Mouse (Mus musculus) embryo, embryonic 10 days (tissue): ENCODE measurements at regions not wholly inside any gene's neighbourhood (a gene's known extent, or its start where the extent isn't known, plus 50 kb on each side); places are given as distances from the start of the nearest gene placed in this dataset.
A peak's percentile ranks its signal among the peaks of the same experiment; 100 is the strongest.
"Not testable (repeated sequence)": the region's sequence is repeated elsewhere in the genome, so short reads cannot be mapped to it uniquely, and the experiment has no call there.

Experiments
- DNase-seq: peaks from one replicate; pipeline ENCODE4 v3.0.0-alpha.2; 2015; ENCODE audit warnings: low spot score

- no peak for DNase-seq
These were observed 181.8 kb downstream of the Nova1 start for GRCm38 (mm10) chr12:46636888-46637287.

DNA sequence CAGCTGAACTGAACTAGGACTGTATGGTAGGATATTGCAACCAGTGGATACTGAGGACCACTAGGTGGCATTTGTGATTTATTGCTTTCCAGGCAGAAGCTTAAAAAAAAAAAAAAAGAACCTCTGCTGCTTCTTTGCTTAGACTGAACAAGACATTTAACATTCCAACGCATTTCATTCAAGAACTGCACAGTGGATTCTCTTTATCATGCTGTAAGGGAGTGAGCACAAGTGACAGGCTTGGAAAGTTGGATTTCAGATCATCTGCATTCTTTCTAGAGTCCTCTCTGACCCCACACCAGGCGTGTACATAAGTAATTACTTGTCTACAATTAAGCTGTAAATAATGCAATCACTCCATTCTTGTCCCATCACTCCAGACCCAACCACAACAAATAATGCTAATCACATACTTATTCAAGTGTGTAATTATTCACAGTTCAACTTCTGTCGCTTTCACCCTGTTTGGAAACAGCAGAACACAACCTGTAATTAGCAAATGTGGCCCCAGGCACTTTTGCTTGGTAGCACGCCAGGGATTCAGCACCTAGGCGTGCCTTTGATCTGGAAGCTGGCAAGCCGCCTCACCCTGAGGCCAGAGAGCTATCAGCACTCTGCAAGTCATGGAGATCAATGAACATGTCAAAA, 183.5 kb downstream of the Nova1 start:
- peak; percentile 64 for DNase-seq

GRCm38 (mm10) chr12:46634771-46635124, 184.0 kb downstream of the Nova1 start:
- DNase-seq: no peak

- not testable (repeated sequence) for DNase-seq
These were observed 186.3 kb downstream of the Nova1 start for GRCm38 (mm10) chr12:46632384-46632783.

GRCm38 (mm10) chr12:46627320-46627719, 191.4 kb downstream of the Nova1 start:
- no peak for DNase-seq

DNA sequence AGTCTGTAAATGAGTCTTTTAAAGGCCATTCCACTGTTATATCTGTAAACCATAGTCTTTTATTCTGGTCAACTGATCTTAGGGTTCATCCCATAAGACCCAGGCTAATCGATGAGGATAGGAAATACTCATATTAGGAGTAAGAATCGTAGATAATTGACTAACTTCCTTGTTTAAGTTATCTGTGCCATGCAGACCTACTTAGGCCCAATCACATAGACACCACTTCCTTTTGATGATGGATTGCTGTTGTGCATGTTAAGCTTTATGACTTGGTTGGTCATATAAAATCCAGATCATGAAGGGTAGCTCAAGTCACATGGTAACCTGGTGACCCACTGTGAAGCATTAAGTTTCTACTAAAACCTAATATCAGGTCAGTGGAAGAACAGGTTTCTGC, 207.3 kb downstream of the Nova1 start:
- DNase-seq: no peak

DNA sequence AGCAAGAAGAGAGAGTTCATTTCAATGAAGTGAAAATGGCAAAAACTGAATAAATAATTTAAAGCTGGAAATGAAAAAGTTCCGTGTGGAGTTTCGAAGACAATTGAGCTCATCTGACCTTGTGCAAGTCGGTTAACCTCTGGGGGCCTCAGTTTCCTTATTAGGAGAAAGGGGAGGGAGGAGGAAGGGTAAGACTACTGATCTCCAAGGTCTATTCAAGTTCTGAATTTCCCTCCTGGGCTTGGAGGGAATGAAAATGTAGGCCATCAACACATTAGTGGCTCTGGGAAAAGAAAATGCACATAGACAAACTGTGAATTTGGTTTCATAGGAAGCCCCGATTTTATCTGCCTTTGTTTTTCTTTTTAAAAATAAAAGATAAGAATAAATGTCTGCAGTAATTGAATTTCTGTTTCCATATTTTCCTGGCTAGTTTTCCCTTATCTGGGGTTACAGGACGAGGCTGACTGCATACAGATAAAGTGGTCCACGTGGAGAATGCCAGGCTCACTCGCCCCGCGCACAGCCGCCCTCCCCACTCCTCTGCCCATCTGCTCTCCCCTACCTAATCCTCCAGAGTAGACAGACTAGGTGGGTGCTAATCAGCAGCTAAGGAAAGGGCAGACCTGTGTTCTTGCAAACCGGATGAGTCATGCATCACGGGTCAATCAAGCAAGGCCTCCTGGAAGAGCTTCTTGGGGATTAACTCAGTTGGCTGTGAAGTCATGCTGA, 209.0 kb downstream of the Nova1 start:
- DNase-seq: peak; percentile 6

DNA sequence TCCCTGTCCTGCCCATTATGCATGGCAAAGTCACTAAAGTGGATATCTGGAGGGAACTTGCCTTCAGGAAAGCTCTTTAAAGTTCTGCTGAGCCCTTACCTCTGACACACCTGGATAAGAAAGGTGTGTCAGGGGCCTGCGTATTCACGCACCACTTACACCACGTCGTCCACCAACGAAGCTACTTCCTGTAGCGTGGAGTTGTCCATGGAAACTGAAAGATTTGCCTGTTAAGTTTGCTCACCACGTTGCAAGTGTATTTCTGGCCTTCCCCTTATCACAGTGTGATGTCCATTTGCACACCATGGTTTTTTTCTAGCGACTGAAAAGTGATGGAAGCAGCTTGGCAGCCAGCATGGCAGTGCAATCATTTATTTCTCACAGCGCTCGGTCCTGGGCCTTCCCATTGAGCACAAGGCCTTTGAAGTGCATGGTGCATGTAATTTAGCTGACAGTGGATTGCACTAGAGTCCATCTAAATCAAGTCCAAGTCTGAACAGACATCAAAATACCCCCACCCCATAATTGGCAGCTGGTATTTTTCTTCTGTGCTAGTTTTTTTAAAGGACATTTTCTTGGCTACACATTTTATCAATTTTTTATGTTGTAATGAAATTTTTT, 210.3 kb downstream of the Nova1 start:
- DNase-seq: peak; percentile 32

- peak; percentile 5 for DNase-seq
These were observed 221.5 kb downstream of the Nova1 start for GRCm38 (mm10) chr12:46597200-46597599.

- DNase-seq: no peak
These were observed 250.1 kb downstream of the Nova1 start for GRCm38 (mm10) chr12:46568665-46569064.

GRCm38 (mm10) chr12:46566324-46566723, 252.4 kb downstream of the Nova1 start:
- DNase-seq: no peak

DNA sequence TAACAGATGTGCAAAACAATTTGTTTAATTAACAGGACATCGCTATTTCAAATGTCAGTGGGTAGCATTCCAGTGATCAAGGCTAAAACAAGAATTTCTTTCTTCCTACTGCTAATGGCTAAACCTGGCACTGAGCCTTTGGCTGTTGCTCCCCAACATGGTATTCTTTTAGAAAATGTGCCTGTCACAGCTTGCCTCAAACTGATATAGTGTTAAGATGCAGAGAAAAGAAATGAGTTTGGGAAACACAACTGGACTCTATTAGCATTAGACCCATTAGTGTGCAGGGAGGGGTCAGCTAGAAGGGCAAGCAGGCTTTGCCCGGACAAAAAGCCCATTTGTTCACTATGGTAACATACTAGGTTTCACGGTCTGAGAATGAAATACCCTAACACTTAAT, 297.8 kb downstream of the Nova1 start:
- peak; percentile 7 for DNase-seq

GRCm38 (mm10) chr12:46507829-46508228, 310.9 kb downstream of the Nova1 start:
- no peak for DNase-seq

GRCm38 (mm10) chr12:46492465-46492864, 326.3 kb downstream of the Nova1 start:
- peak; percentile 21 for DNase-seq

GRCm38 (mm10) chr12:46450888-46451287, 367.8 kb downstream of the Nova1 start:
- DNase-seq: no peak

DNA sequence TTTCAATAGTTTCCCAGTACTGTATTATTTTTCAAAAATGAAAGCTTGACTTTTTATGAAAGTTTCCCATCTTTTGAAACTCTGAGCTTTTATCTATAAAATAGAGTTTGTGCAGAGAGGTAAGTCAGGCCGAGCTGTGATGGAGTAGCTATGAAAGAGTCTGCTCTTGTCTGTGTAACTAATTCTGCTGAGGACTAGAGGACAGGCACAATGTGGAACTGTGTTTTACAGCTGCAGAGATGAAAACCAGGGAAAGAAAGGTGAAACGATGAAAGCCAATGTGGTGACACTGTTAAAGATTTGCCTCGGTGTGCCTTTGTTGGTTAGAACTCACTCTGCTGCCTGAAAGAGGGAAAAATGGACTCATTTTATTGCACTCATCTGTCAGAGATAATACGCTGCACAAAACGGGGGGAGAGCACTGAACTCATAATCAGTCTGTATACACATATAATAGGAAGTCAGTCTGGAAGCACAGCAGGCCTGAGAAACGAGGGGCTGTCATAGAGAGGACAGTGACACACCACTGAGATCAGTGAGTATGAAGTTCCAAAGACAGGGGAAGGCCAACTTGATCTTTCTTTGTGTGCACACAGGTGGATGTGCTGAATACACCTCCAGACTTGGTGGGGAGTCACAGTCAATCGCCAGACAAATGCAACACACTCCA, 373.9 kb downstream of the Nova1 start:
- DNase-seq: no peak

DNA sequence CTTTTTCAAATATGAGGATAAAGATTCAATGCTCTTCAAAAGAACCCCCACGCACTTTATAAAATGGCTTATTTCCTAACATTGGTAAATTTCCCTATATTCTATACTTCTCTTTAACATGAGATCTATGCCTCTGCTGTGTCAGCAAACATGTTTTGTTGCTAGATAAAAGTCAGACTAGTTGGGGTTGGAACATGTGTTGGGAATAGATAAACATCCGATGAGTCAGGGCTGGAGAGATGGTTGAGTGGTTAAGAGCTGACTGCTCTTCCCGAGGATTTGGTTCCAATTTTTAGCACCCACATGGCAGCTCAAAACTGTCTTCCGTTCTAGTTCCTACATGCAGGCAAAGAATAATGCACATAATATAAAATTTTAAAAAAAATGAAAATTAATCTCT, 399.1 kb downstream of the Nova1 start:
- DNase-seq: no peak

GRCm38 (mm10) chr12:46418990-46419389, 399.7 kb downstream of the Nova1 start:
- no peak for DNase-seq

DNA sequence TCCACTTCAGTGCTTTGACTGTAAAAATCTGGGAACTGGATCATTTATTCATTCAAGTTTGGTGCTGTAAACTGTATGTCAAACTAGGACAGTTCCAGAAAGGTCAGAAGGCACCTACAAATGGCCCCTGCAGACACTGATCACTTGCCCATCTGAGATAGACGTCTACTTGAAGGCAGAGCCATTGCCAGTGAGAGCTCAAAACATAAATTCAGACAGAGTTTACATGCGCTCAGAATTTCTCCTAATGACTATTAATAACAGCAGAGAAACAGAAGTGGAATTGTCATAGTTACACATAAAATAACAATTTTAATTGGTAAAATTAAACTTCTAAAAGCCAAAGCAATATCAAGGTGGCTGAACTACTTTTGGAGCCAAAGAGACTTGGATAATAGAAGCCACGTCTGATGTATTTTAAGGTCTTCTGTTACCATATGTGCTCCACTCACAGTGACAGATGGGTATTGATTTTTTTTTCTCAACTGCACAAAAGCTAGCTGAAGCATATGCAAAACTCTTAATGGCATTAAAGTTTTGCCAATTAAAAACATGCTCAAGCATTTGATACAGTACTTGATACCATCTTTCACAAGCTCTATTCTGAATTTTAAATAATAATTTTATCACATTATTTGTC, 401.8 kb downstream of the Nova1 start:
- DNase-seq: no peak

DNA sequence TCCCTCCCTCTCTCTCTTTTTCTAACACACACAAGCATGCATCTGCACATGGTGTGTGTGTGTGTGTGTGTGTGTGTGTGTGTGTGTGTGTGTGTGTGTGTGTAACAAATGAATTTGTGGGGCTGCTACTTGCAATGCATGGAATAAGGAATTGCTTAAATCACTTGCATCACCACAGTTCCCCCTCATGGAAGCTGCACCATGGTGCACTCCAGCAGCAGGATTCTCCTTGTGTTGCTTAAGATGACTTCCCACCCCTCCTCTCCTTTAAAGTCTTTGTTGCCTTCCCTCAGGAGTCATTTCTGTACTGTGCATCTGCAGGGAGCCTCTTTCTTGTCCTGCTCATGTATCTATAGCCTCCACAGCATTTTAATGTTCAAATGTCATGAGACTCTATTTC, 402.5 kb downstream of the Nova1 start:
- DNase-seq: no peak

GRCm38 (mm10) chr12:46405674-46406073, 413.1 kb downstream of the Nova1 start:
- peak; percentile 9 for DNase-seq

DNA sequence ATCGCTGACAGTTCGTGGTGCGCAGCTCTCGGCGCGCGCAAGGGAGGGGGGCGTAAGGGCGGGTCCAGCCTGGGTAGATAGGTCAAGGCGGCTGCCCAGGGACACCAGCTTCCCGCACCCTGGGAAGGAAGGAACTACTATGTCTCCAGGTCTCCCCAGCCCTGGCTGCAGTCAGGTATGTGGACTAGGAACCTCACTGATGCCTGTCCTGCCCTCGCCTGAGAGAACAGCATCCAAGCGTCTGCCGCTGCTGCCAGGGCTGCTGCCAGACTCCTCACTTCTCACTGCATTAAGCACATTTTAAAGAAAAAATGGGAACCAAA, 419.1 kb downstream of the Nova1 start:
- peak; percentile 53 for DNase-seq
